Mouse (Mus musculus) liver, postnatal 0 days (tissue): ENCODE data around the gene Gcnt4. TPM values are rescaled to one million over a fixed set of nuclear protein-coding genes. Genes with fewer than 3 reads are reported as not detected.

Experiments used
- ATAC-seq: fragments of 200-750 bp; cut with Nextera tagmentation; 2 replicates; pipeline ENCODE4 v1.8.0; 2017; ENCODE audit warnings: mild to moderate bottlenecking, moderate library complexity
- DNase-seq: peaks from one replicate; pipeline ENCODE4 v3.0.0-alpha.2; 2016
- H3K27ac ChIP-seq: fragments of 300-500 bp; sonication (generic); 2 replicates; pipeline ENCODE4 v1.5.1; 2014; ENCODE audit warnings: antibody characterized with exemption, moderate library complexity, mild to moderate bottlenecking, low read depth
- H3K27me3 ChIP-seq: fragments of 300-500 bp; sonication (generic); 2 replicates; pipeline ENCODE4 v1.6.1; 2014; ENCODE audit warnings: low read length, control low read depth, mixed read lengths; ENCODE audit not compliant: insufficient read depth
- H3K36me3 ChIP-seq: fragments of 300-500 bp; sonication (generic); replicated peaks from 2 replicates; pipeline ENCODE4 v1.6.1; 2014; ENCODE audit warnings: mild to moderate bottlenecking, control low read depth, low read length, moderate library complexity, mixed read lengths; ENCODE audit not compliant: insufficient read depth
- H3K4me1 ChIP-seq: fragments of 300-500 bp; sonication (generic); 2 replicates; pipeline ENCODE4 v1.6.1; 2014; ENCODE audit warnings: antibody characterized with exemption, mild to moderate bottlenecking, control low read depth; ENCODE audit not compliant: insufficient read depth
- H3K4me2 ChIP-seq: fragments of 300-500 bp; sonication (generic); 2 replicates; pipeline ENCODE4 v1.6.1; 2014; ENCODE audit warnings: low read depth, mild to moderate bottlenecking, low read length, moderate library complexity, mixed read lengths
- H3K4me3 ChIP-seq: fragments of 300-500 bp; sonication (generic); 2 replicates; pipeline ENCODE4 v1.5.1; 2014; ENCODE audit warnings: low read depth, low read length
- H3K9ac ChIP-seq: fragments of 300-500 bp; sonication (generic); replicated peaks from 2 replicates; pipeline ENCODE4 v1.6.1; 2014; ENCODE audit warnings: mild to moderate bottlenecking, moderate library complexity
- H3K9me3 ChIP-seq: fragments of 300-500 bp; sonication (generic); 2 replicates; pipeline ENCODE4 v1.6.1; 2016; ENCODE audit warnings: mild to moderate bottlenecking, control low read depth, low read length, mixed read lengths
- CTCF ChIP-seq: sonication (generic); IDR thresholded peaks from 2 replicates; pipeline ENCODE4 v1.5.1; 2016; ENCODE audit warnings: antibody characterized with exemption, low read depth
- EP300 ChIP-seq: IDR thresholded peaks from 2 replicates; pipeline ENCODE4 v1.6.1; 2016; ENCODE audit warnings: antibody characterized with exemption, low read depth, mild to moderate bottlenecking
- WGBS: fragments of 180-500 bp; shearing (Covaris S2); extraction: QIAGEN DNeasy Blood & Tissue Kit; methylation state at CpG from one replicate; pipeline ENCODE4 v1.1.7; 2014; ENCODE audit not compliant: insufficient replicate concordance; 5-methylcytosine and 5-hydroxymethylcytosine counted together
- polyA plus RNA-seq: library from polyadenylated mRNA; unstranded; fragments of >200 nt; fragmentation: Nextera tagmentation; extraction: Ambion mirVana; gene quantifications from 2 replicates; pipeline ENCODE4 v1.2.1, GENCODE M21; 2015

The Gcnt4 gene
- polyA plus RNA-seq, 1 experiment from 2014 or later, result 0.72 TPM

DNA sequence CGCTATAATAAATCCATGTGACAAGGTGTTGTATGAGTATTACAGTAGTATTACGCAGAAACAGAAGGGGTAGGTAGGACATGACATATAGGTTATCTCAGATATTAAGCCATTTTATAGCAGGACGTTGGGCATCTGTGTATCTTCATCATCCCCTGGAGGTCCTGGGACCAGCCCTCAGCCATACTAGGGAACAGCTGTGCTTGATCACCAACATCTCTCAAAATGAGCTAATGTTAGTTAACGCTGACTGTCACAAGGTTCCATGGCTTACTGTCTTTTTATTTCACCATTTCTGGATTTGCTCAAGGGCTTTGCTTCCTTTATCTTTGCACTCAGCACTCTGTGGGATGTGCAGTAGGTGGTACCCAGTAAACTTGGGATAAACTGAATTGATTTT is 21.3 kb downstream of the Gcnt4 start:
- no peak overlapping the region for H3K27ac ChIP-seq
- no peak for TF ChIP-seq EP300
- TF ChIP-seq CTCF, result no peak
- ATAC-seq (no peak), DNase-seq (no peak)
- no peaks in the 10 kb centered on the region for H3K9me3 ChIP-seq
- H3K4me1 ChIP-seq, result peaks cover 3% of the 10 kb centered on the region; the same call in 1 of the 2 replicates
- WGBS, result 79% methylated on average over 4 of the region's 4 CpGs
- H3K9ac ChIP-seq, result no peak overlapping the region
- H3K27me3 ChIP-seq, result no peaks in the 10 kb centered on the region
- H3K4me3 ChIP-seq, result no peak overlapping the region
- no peaks in the 10 kb centered on the region for H3K36me3 ChIP-seq
- H3K4me2 ChIP-seq, result no peak overlapping the region

DNA sequence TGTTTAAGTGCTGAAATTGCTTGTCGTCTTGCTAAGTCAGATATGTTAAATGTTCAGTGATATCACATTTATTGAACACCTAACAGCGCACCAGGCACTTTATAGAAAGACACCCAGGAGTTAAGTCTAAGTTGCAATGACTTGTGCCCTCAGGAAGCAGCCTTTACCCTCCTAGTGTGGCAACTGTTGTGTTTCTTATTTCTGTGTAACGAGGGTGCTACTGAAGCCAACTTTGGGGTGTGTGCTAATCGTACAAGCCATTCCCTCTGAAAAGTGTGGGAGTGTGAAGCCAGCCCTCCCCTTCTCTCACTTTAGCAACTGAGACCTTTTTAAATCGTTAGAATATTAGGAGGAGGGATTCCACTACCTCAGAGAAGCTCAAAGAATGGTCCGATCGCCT is 23.2 kb downstream of the Gcnt4 start:
- no peak overlapping the region for H3K4me2 ChIP-seq
- no peaks in the 10 kb centered on the region for H3K9me3 ChIP-seq
- H3K9ac ChIP-seq, result no peak overlapping the region
- DNase-seq (no peak), ATAC-seq (no peak)
- WGBS, result 79% methylated on average over 7 of the region's 7 CpGs
- H3K27me3 ChIP-seq, result no peaks in the 10 kb centered on the region
- H3K4me3 ChIP-seq, result no peak overlapping the region
- H3K4me1 ChIP-seq, result peaks cover 3% of the 10 kb centered on the region; the same call in 1 of the 2 replicates
- H3K27ac ChIP-seq, result no peak overlapping the region
- TF ChIP-seq CTCF (no peak), EP300 (no peak)
- H3K36me3 ChIP-seq, result no peaks in the 10 kb centered on the region

DNA sequence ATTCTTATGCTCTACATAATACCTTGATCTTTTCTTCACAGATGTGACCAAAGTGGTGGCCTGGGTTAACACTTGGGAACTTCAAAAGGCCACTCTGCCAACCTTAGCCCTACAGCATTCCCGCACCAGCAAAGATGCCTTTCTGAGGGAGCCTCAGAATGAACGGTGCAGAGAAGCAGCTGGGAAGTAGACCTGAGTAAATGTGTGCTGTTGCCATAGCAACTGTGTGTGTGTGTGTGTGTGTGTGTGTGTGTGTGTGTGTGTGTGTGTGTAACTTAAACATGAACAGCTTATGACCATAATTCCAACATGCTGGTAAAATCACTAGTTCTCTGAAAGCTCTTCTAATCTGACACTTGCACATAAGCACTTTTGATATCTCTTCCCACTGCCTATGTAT is 27.4 kb downstream of the Gcnt4 start:
- no peak for ATAC-seq
- Histone ChIP-seq H3K4me3 (no peak overlapping the region), H3K4me2 (no peak overlapping the region), H3K27ac (no peak overlapping the region), H3K4me1 (no peaks in the 10 kb centered on the region), H3K27me3 (no peaks in the 10 kb centered on the region), H3K9ac (no peak overlapping the region), H3K9me3 (no peaks in the 10 kb centered on the region), H3K36me3 (no peaks in the 10 kb centered on the region)
- TF ChIP-seq EP300 (no peak), CTCF (no peak)
- no peak for DNase-seq
- WGBS, result 53% methylated on average over 2 of the region's 2 CpGs

DNA sequence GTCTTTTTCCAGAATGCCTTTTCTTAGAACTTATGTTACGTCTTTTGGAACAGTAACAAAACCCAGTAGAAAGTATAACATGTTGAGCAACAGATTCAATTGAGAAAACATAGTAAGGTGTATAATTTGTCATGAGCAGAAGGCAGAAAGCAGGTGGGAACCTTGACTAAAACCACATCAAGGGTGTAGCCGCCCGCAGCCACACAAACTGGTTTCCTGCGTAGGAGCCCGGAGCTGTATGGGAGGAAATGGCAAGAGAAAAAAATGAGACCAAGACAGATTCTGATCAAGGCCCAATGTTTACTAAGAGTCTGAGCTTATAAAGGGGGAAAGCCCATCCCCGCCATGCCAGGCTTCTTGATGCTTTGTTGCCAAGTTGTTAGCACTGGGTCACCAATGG is 32.0 kb downstream of the Gcnt4 start:
- Histone ChIP-seq H3K9ac (no peak overlapping the region), H3K27me3 (no peaks in the 10 kb centered on the region), H3K4me2 (no peak overlapping the region), H3K27ac (no peak overlapping the region), H3K36me3 (no peaks in the 10 kb centered on the region), H3K4me3 (no peak overlapping the region), H3K4me1 (peaks cover 5% of the 10 kb centered on the region; the same call in 1 of the 2 replicates), H3K9me3 (no peaks in the 10 kb centered on the region)
- DNase-seq (no peak), ATAC-seq (no peak)
- TF ChIP-seq EP300 (no peak), CTCF (no peak)
- 41% methylated on average over 6 of the region's 6 CpGs for WGBS

DNA sequence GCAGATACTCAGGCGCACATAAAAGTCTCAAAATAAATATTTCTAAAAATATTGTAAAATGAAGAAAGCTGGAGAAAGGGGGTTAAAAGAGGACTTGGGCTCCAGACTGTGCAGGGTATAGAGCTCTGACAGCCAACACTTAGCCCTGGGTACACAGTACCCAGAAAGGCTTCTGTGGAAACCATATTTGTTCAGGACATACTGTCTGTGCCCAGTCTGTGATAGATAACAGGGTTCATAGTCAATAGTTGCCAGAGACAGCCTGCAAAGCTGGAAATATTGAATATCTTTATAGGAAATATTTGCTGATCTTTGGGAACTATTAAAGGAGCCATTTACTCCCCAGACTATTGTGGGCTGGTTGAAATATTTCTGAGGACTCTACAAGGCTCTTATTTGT is 35.5 kb downstream of the Gcnt4 start:
- Histone ChIP-seq H3K9me3 (no peaks in the 10 kb centered on the region), H3K27me3 (no peaks in the 10 kb centered on the region), H3K36me3 (no peaks in the 10 kb centered on the region), H3K4me3 (no peak overlapping the region), H3K9ac (no peak overlapping the region), H3K4me2 (no peak overlapping the region), H3K4me1 (peaks cover 5% of the 10 kb centered on the region; the same call in 1 of the 2 replicates), H3K27ac (peak overlapping the region; percentile 45)
- TF ChIP-seq CTCF, result no peak
- TF ChIP-seq EP300, result peak; percentile 55
- WGBS, result 88% methylated on average over 1 of the region's 1 CpGs
- DNase-seq (no peak), ATAC-seq (peak; percentile 47)

DNA sequence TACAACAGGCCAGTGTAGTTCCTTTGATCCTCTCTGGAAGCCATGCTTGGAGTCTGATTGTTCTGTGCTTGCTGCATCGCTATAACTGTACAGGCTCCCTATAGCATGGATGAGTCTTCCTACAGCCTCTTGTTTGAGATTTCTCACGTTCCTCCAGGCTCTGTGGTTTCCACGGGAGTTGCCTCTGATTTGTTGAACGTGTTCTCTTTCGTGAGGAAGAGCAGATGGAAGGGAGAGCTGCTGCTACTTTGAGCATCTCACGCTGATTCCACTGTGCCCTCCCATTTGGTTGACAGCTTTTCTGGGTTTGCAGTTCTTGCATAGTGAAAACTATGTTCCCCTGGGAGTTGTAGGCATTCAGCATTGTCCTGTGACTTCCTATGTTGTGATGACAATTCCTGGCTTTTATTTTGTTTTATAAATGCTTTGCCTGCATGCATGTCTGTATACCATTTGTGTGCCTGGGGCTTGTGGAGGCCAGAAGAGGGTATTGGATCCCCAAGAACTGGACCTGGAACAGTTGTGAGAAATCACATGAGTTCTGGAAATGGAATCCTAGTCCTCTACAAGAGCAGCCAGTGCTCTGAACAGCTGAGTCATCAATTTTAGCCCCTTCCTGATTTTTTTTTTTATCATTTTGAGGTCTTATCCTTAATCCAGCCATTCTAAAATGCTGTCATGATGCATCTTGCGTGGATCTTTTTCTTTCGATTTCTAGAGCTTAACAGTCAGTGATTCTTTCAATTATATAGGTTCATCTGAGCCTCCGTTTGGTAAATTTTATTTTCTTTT is 37.1 kb downstream of the Gcnt4 start:
- TF ChIP-seq EP300 (no peak), CTCF (no peak)
- no peaks in the 10 kb centered on the region for H3K36me3 ChIP-seq

More for the DNA sequence above, 37.1 kb downstream of the Gcnt4 start:
- Histone ChIP-seq H3K9ac (no peak overlapping the region), H3K27me3 (no peaks in the 10 kb centered on the region), H3K27ac (no peak overlapping the region), H3K9me3 (no peaks in the 10 kb centered on the region), H3K4me2 (no peak overlapping the region), H3K4me1 (peaks cover 8% of the 10 kb centered on the region), H3K4me3 (no peak overlapping the region)
- WGBS, result 73% methylated on average over 9 of the region's 9 CpGs
- no peak for DNase-seq
- ATAC-seq, result no peak
